Comparison of ENCODE assay signal across 8 mouse cellular contexts in the genomic region with DNA sequence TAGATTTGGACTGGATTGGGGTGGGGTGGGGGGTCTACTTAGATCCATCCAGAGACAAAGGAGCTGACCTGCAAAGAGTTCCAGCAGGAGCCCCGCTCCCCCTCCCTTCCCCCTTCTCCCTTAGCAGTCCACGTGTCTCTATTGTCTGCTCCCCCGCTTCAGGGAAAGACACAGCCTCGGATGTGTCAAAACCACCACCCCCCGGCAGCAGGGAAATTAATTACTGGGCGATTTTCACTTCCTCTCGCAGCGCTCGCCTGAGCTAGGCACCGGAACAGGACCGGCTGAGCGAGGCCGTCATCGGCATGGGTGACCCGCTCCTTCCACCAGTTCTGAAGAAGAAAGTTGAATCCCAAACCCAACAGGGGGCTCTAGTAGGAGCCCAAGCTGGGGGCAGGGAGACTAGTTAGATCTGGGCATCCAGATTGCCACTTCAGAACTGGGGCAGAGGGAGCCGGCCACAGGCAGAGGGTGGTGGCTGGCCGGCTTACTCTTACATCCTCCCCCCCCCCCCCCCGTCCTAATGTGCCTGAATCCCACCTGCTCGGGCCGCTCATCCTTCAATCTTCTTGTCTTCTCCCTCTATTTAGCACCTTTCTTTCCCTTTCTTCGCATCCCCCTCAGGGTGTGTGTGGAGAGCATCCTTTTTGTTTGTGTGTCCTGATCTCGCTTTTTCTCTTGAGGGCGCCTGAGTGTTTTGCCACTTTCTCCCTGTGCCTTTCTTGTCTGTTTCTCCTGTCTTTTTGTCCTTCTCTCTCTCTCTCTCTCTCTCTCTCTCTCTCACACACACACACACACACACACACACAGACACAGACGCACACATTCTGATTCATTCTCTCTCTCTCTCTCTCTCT. TPM values are rescaled to one million over a fixed set of nuclear protein-coding genes. Genes with fewer than 3 reads are reported as not detected.
A peak's percentile ranks its signal among the peaks of the same experiment; 100 is the strongest.
DNase-seq lines count a peak whose midpoint lies in the region; ATAC-seq lines count a peak whose summit lies in the region.

Gene Scrt2, plus strand, starts transcription at position 845 of the 857 bp plus-strand sequence.

- H3K4me1 ChIP-seq in limb, embryonic 11.5 days (ENCODE audit: control insufficient read depth, insufficient read depth, low read length): peaks cover 12% of the 10 kb centered on the region
- peaks cover 54% of the 10 kb centered on the region for H3K4me1 ChIP-seq in neural tube, embryonic 12.5 days

- H3K27ac ChIP-seq in limb, embryonic 11.5 days (replicated peaks; ENCODE audit: low read depth, low read length): no peak within 1 kb of the TSS
- H3K27ac ChIP-seq in neural tube, embryonic 12.5 days: peak within 1 kb of the TSS; percentile 97

- no peak within 1 kb of the TSS for H3K9ac ChIP-seq in limb, embryonic 11.5 days (ENCODE audit: low read length)
- H3K9ac ChIP-seq in neural tube, embryonic 12.5 days: peak within 1 kb of the TSS; percentile 99

- no peaks in the 10 kb centered on the region for H3K36me3 ChIP-seq in limb, embryonic 11.5 days (ENCODE audit: control insufficient read depth, insufficient read depth, low read length)
- H3K36me3 ChIP-seq in neural tube, embryonic 12.5 days: peaks cover 10% of the 10 kb centered on the region; the same call in 1 of the 2 replicates

- no peaks in the 10 kb centered on the region for H3K9me3 ChIP-seq in limb, embryonic 11.5 days (ENCODE audit: control insufficient read depth, low read length)
- H3K9me3 ChIP-seq in neural tube, embryonic 12.5 days: no peaks in the 10 kb centered on the region

- intact Hi-C loops in heart, postnatal 10 days (cut with DNase I): no loop called here

- DNase-seq in left cerebral cortex, adult 8-10 months (ENCODE audit: low spot score in 2 of 2): no peak
- no peak for DNase-seq in left cerebral cortex, adult 11 months (ENCODE audit: low spot score)
- DNase-seq in embryo, embryonic 11 days: peak; percentile 68
- DNase-seq in heart, postnatal 10 days: peak; percentile 23 to 31
- no peak for DNase-seq in limb, embryonic 11.5 days (ENCODE audit: low spot score)
- no peak for DNase-seq in adipocyte (ENCODE audit: low spot score)
- no peak for DNase-seq in adrenal gland, adult 8-10 months

- H3K4me3 ChIP-seq in limb, embryonic 11.5 days (ENCODE audit: low read depth, low read length): peak within 1 kb of the TSS; percentile 12
- H3K4me3 ChIP-seq in neural tube, embryonic 12.5 days: peak within 1 kb of the TSS; percentile 85

- ATAC-seq in limb, embryonic 11.5 days (ENCODE audit: insufficient number of reproducible peaks, low FRiP score, low TSS enrichment, low read depth): no peak
- peak; percentile 74 for ATAC-seq in neural tube, embryonic 12.5 days (ENCODE audit: low FRiP score, low read depth)

- peak within 1 kb of the TSS; percentile 41 for H3K4me2 ChIP-seq in limb, embryonic 11.5 days (ENCODE audit: low read depth, severe bottlenecking)
- H3K4me2 ChIP-seq in neural tube, embryonic 12.5 days (replicated peaks): peak within 1 kb of the TSS; percentile 78

- peaks cover 35% of the 10 kb centered on the region for H3K27me3 ChIP-seq in limb, embryonic 11.5 days (ENCODE audit: control insufficient read depth, insufficient read depth, low read length)
- H3K27me3 ChIP-seq in neural tube, embryonic 12.5 days (replicated peaks): peaks cover 17% of the 10 kb centered on the region

- under 1% methylated on average over 23 of the region's 24 CpGs for WGBS in limb, embryonic 11.5 days
- under 1% methylated on average over 24 of the region's 24 CpGs for WGBS in neural tube, embryonic 12.5 days

RNA-seq across cellular contexts. Expression of gene Scrt2, which starts in this region (rescaled TPM):
- 10 to 100 TPM; 17.9 to 22.5 (median 20.4) TPM for total RNA-seq in left cerebral cortex, adult 8-10 months (2022)
- total RNA-seq in heart, postnatal 10 days (2021): not detected
- 0.07 TPM in 1 of 2 replicates, not detected in the other for polyA plus RNA-seq in limb, embryonic 11.5 days (2014; fragmentation: Nextera tagmentation; extraction: Ambion mirVana)
- polyA plus RNA-seq in neural tube, embryonic 12.5 days (2016; fragmentation: Nextera tagmentation; extraction: Ambion mirVana): 34.5 and 35.4 TPM in 2 replicates
- total RNA-seq in adrenal gland, adult 8-10 months (2022): under 1 TPM; 0.23 to 0.30 (median 0.26) TPM

Comparison
In these comparisons a context has a peak if more than half of its experiments do, and no peak if none do; other contexts are left out.
1. RNA of gene Scrt2 (total RNA-seq): 17.9 to 22.5 TPM in left cerebral cortex, adult 8-10 months; 0.23 to 0.30 TPM in adrenal gland, adult 8-10 months and not detected in heart, postnatal 10 days; every median in the first group is over 10 times any median in the second.
2. RNA of gene Scrt2 (polyA plus RNA-seq): 34.5 to 35.4 TPM in neural tube, embryonic 12.5 days; 0.07 TPM in limb, embryonic 11.5 days; every median in the first group is over 10 times any median in the second.
3. Peak in DNase-seq in heart, postnatal 10 days; RNA of the gene not detected or under 1 TPM.